In the genomic region with DNA sequence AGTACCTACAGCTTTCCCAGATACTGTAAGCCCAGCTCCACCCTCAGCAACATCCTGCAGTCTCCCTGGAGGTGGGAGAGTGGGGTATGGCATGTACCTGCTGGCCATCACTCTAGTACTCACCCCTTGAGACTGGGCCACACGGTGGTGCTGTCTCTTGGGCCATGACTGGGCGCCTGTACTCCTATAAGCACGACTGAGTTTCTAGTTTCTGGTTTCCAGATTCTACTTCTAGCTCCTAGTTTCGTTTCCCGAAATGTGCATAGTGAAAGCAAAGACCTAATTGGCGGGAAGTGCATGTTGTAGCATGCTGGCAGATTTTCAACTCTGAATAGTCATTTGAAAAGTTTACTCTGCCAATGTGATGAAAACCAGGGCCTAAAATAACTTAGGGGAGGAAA, we compare ENCODE assay signal across 9 mouse cellular contexts. TPM values are rescaled to one million over a fixed set of nuclear protein-coding genes. Genes with fewer than 3 reads are reported as not detected.
DNase-seq lines count a peak whose midpoint lies in the region; ATAC-seq and TF ChIP-seq lines count a peak whose summit lies in the region.
"Had no signal": no experiment of that assay in that cellular context is flagged by ENCODE, and none has a peak within 500 bp of the region (broad histone marks: within the 10 kb centered on the region; RNA-seq: fewer than 3 reads in every experiment).

A gene (minus strand): TSS at position 227 of the 401 bp plus-strand sequence.

- POLR2A ChIA-PET in Patski (lab: Charles Lee): no interaction called here

- H3K36me3 ChIP-seq in forebrain, embryonic 10.5 days (replicated peaks): no peaks in the 10 kb centered on the region
- no peaks in the 10 kb centered on the region for H3K36me3 ChIP-seq in midbrain, embryonic 10.5 days
- H3K36me3 ChIP-seq: liver, embryonic 13.5 days had no signal

- H3K27me3 ChIP-seq in Patski: no peaks in the 10 kb centered on the region
- H3K27me3 ChIP-seq in forebrain, embryonic 10.5 days (ENCODE audit: poor library complexity, severe bottlenecking): no peaks in the 10 kb centered on the region
- H3K27me3 ChIP-seq in midbrain, embryonic 10.5 days (ENCODE audit: low read depth, poor library complexity, severe bottlenecking): no peaks in the 10 kb centered on the region
- H3K27me3 ChIP-seq: liver, embryonic 13.5 days had no signal

- peak; percentile 4 to 45 for DNase-seq in left cerebral cortex, postnatal 14 days (ENCODE audit: low spot score in 2 of 2)
- no peak for DNase-seq in left cerebral cortex, postnatal 36 days (ENCODE audit: low spot score in 2 of 2)
- DNase-seq in Patski (ENCODE audit: low read depth, low spot score): peak; percentile 30
- DNase-seq in large intestine, adult 2 months (ENCODE audit: low read depth, low spot score): peak; percentile 75
- DNase-seq in right cerebral cortex, postnatal 36 days (ENCODE audit: low spot score in 2 of 2): peak; percentile 2 to 3
- DNase-seq in forebrain, embryonic 10.5 days (ENCODE audit: extremely low spot score, low spot score): no peak
- no peak for DNase-seq in midbrain, embryonic 10.5 days (ENCODE audit: low spot score)
- DNase-seq: liver, embryonic 13.5 days had no signal

- 17% methylated on average over 6 of the region's 6 CpGs for WGBS in large intestine, adult 2 months
- WGBS in forebrain, embryonic 10.5 days: 88% methylated on average over 6 of the region's 6 CpGs
- 85% methylated on average over 6 of the region's 6 CpGs for WGBS in midbrain, embryonic 10.5 days

- H3K9me3 ChIP-seq in forebrain, embryonic 10.5 days: no peaks in the 10 kb centered on the region
- H3K9me3 ChIP-seq in midbrain, embryonic 10.5 days (replicated peaks): peaks cover under 1% of the 10 kb centered on the region; the same call in 1 of the 2 replicates
- H3K9me3 ChIP-seq: liver, embryonic 13.5 days had no signal

- H3K27ac ChIP-seq in forebrain, embryonic 10.5 days: no peak within 1 kb of the TSS
- no peak within 1 kb of the TSS for H3K27ac ChIP-seq in midbrain, embryonic 10.5 days (replicated peaks)
- H3K27ac ChIP-seq: liver, embryonic 13.5 days had no signal

- intact Hi-C loops in left cerebral cortex, postnatal 14 days (cut with DNase I): no loop called here
- intact Hi-C loops in left cerebral cortex, postnatal 36 days (cut with DNase I): no loop called here

- CTCF ChIA-PET in Patski (lab: Charles Lee): no interaction called here

- TF ChIP-seq CTCF in Patski (IDR thresholded peaks at IDR 0.05): no peak

- ATAC-seq in Patski: peak; percentile 69
- ATAC-seq in granulocyte monocyte progenitor cell, adult 5-6 weeks (replicated peaks; ENCODE audit: poor library complexity, severe bottlenecking): peak; percentile 71

- no peak within 1 kb of the TSS for H3K4me3 ChIP-seq in forebrain, embryonic 10.5 days
- H3K4me3 ChIP-seq in midbrain, embryonic 10.5 days: no peak within 1 kb of the TSS
- H3K4me3 ChIP-seq: liver, embryonic 13.5 days had no signal

- in situ Hi-C loops in Patski (cut with MboI; ENCODE audit: low pct_unique_long_range_greater_than_20kb): no loop called here

- no peaks in the 10 kb centered on the region for H3K4me1 ChIP-seq in forebrain, embryonic 10.5 days
- no peaks in the 10 kb centered on the region for H3K4me1 ChIP-seq in midbrain, embryonic 10.5 days
- H3K4me1 ChIP-seq: liver, embryonic 13.5 days had no signal

RNA-seq across cellular contexts. Expression of the gene that starts here (rescaled TPM):
- total RNA-seq in left cerebral cortex, postnatal 14 days (2021): under 1 TPM; 0.35 to 0.51 TPM
- under 1 TPM; 0.25 to 0.59 TPM for total RNA-seq in left cerebral cortex, postnatal 36 days (2021)
- polyA plus RNA-seq in Patski (2021): 3.6 TPM
- not detected in 2 replicates for total RNA-seq in granulocyte monocyte progenitor cell, adult 5-6 weeks (2014; fragmentation: Nextera tagmentation)
- total RNA-seq in granulocyte monocyte progenitor cell, adult 5-6 weeks (2017): 0.93 and 1.4 TPM in 2 replicates
- 3.0 and 4.3 TPM in 2 replicates for polyA plus RNA-seq in large intestine, adult 2 months (2012; rRNA removed)
- polyA plus RNA-seq in forebrain, embryonic 10.5 days (2016; fragmentation: Nextera tagmentation; extraction: Ambion mirVana): 0.17 and 0.22 TPM in 2 replicates
- polyA plus RNA-seq in midbrain, embryonic 10.5 days (2016; fragmentation: Nextera tagmentation; extraction: Ambion mirVana): 0.25 and 0.30 TPM in 2 replicates

Comparison
In these comparisons a context has a peak if more than half of its experiments do, and no peak if none do; other contexts are left out.
1. Peak in DNase-seq in left cerebral cortex, postnatal 14 days; RNA of the gene not detected or under 1 TPM.
2. DNase-seq: peak in Patski (single experiment), large intestine, adult 2 months (single experiment) and right cerebral cortex, postnatal 36 days (2 of 2); none in left cerebral cortex, postnatal 36 days (0 of 2), forebrain, embryonic 10.5 days (single experiment) and midbrain, embryonic 10.5 days (single experiment).